8 mouse cellular contexts compared by ENCODE assay signal in the genomic region with DNA sequence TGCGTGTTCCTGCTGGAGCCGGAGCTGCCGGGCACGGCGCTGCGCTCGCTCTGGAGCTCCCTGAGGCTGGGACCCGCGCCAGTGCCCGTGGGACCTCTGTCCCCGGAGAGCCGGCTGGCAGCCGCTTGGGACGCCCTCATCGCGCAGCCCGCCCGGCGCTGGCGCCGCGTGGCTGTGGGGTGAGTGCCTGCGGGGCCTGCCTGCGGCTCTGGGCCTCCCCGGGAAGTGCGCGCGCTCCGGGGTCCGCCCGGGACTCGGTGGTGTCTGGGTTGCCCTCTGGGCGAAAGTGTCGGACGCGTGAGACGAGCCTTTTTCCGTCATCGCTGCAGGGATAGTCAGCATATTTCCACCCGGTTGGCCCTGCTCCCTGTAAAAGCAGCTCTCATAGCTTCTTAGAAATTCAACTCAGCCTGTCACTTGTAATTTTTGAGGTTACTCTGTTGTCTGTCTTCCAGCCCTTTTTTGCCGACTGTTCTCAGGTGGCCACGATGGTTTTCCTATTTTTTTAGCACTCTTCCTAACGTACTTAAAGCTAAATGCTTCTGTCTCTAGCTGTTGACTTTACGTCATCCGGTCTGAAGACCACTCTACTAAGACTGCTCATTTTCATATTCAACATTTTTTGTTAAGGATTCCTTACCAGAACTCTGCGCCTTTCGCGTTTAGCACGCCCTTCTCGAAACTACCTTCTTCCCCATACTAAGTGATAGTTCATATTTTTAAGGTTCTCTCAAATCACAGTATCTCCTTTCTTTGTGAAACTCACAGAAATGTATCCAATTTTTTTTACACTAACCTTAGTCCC. TPM values are rescaled to one million over a fixed set of nuclear protein-coding genes. Genes with fewer than 3 reads are reported as not detected.
DNase-seq lines count a peak whose midpoint lies in the region; ATAC-seq and TF ChIP-seq lines count a peak whose summit lies in the region.

No protein-coding gene starts in this region.

- H3K9me3 ChIP-seq in lung, postnatal 0 days (ENCODE audit: low read length) = no peaks in the 10 kb centered on the region
- H3K9me3 ChIP-seq in embryonic facial prominence, embryonic 10.5 days = no peaks in the 10 kb centered on the region
- no peaks in the 10 kb centered on the region for H3K9me3 ChIP-seq in neural tube, embryonic 14.5 days (ENCODE audit: control insufficient read depth, low read length)

- peak overlapping the region; percentile 87 for H3K4me3 ChIP-seq in lung, postnatal 0 days (ENCODE audit: low read depth, low read length)
- H3K4me3 ChIP-seq in embryonic facial prominence, embryonic 10.5 days = peak overlapping the region; percentile 91
- H3K4me3 ChIP-seq in neural tube, embryonic 14.5 days (ENCODE audit: low read depth, low read length) = peak overlapping the region; percentile 92

- peaks cover 7% of the 10 kb centered on the region; the same call in 1 of the 2 replicates for H3K4me1 ChIP-seq in lung, postnatal 0 days (ENCODE audit: insufficient read depth, low read depth, low read length)
- H3K4me1 ChIP-seq in embryonic facial prominence, embryonic 10.5 days = peaks cover 53% of the 10 kb centered on the region
- H3K4me1 ChIP-seq in neural tube, embryonic 14.5 days (ENCODE audit: control insufficient read depth, insufficient read depth, low read length) = 0 out of 2 replicates have a peak, but pooled peaks cover 6% of the 10 kb centered on the region

- peak overlapping the region; percentile 60 for H3K9ac ChIP-seq in lung, postnatal 0 days (replicated peaks; ENCODE audit: low read depth)
- H3K9ac ChIP-seq in neural tube, embryonic 14.5 days (replicated peaks; ENCODE audit: low read depth, low read length) = peak overlapping the region; percentile 88

- WGBS in lung, postnatal 0 days = under 1% methylated on average over 44 of the region's 50 CpGs
- WGBS in embryonic facial prominence, embryonic 10.5 days = 2% methylated on average over 50 of the region's 50 CpGs
- 2% methylated on average over 50 of the region's 50 CpGs for WGBS in neural tube, embryonic 14.5 days

- H3K27ac ChIP-seq in lung, postnatal 0 days (ENCODE audit: low read length) = peak overlapping the region; percentile 93
- peak overlapping the region; percentile 96 for H3K27ac ChIP-seq in embryonic facial prominence, embryonic 10.5 days (replicated peaks)
- peak overlapping the region; percentile 90 for H3K27ac ChIP-seq in neural tube, embryonic 14.5 days (ENCODE audit: low read depth, low read length)

- peak; percentile 43 for DNase-seq in lung, postnatal 0 days (ENCODE audit: low spot score)
- no peak for DNase-seq in lung, postnatal 25 days (ENCODE audit: low spot score)
- DNase-seq in embryonic facial prominence, embryonic 10.5 days (ENCODE audit: low spot score) = no peak
- no peak for DNase-seq in layer of hippocampus, postnatal 36 days
- DNase-seq in layer of hippocampus, adult 18-20 months (ENCODE audit: low spot score in 2 of 2) = no peak
- DNase-seq in frontal cortex, postnatal 25 days (ENCODE audit: low spot score in 2 of 2) = no peak

- peak overlapping the region; percentile 87 for H3K4me2 ChIP-seq in lung, postnatal 0 days (replicated peaks; ENCODE audit: low read depth, low read length)
- peak overlapping the region; percentile 54 for H3K4me2 ChIP-seq in neural tube, embryonic 14.5 days (ENCODE audit: low read depth, low read length)

- no peaks in the 10 kb centered on the region for H3K36me3 ChIP-seq in lung, postnatal 0 days (ENCODE audit: insufficient read depth, low read length)
- H3K36me3 ChIP-seq in embryonic facial prominence, embryonic 10.5 days (replicated peaks) = peaks cover 11% of the 10 kb centered on the region; the same call in 1 of the 2 replicates
- H3K36me3 ChIP-seq in neural tube, embryonic 14.5 days (ENCODE audit: control insufficient read depth, insufficient read depth, low read length) = no peaks in the 10 kb centered on the region

- no peak for TF ChIP-seq CTCF in lung, postnatal 0 days (IDR thresholded peaks at IDR 0.05)

- TF ChIP-seq EP300 in lung, postnatal 0 days (IDR thresholded peaks at IDR 0.05) = no peak

- no peaks in the 10 kb centered on the region for H3K27me3 ChIP-seq in lung, postnatal 0 days (replicated peaks; ENCODE audit: insufficient read depth, low read length)
- H3K27me3 ChIP-seq in embryonic facial prominence, embryonic 10.5 days (replicated peaks; ENCODE audit: low read depth, poor library complexity, severe bottlenecking) = no peaks in the 10 kb centered on the region
- H3K27me3 ChIP-seq in neural tube, embryonic 14.5 days (ENCODE audit: control insufficient read depth, insufficient read depth, low read length) = no peaks in the 10 kb centered on the region

- ATAC-seq in lung, postnatal 0 days = peak; percentile 63
- peak; percentile 20 for ATAC-seq in inflammation-experienced regulatory T-cells, adult 6 months
- peak; percentile 73 for ATAC-seq in neural tube, embryonic 14.5 days (ENCODE audit: low read depth)

RNA-seq across cellular contexts. Expression of a gene that starts 0.5 kb away (rescaled TPM):
- 26.6 and 26.7 TPM in 2 replicates for polyA plus RNA-seq in lung, postnatal 0 days (2015; fragmentation: Nextera tagmentation; extraction: Ambion mirVana)
- polyA plus RNA-seq in embryonic facial prominence, embryonic 10.5 days (2016; fragmentation: Nextera tagmentation; extraction: Ambion mirVana) = 45.0 and 46.5 TPM in 2 replicates
- polyA plus RNA-seq in inflammation-experienced regulatory T-cells, adult 6 months (2017; shearing (Covaris generic)) = 10 to 100 TPM in 2 of 3 experiments, 1 to 10 TPM in 1; 2.5 to 14.1 (median 10.8) TPM
- polyA plus RNA-seq in neural tube, embryonic 14.5 days (2014; fragmentation: Nextera tagmentation; extraction: Ambion mirVana) = 22.1 and 28.8 TPM in 2 replicates
- 10 to 100 TPM; 17.0 to 17.5 TPM for total RNA-seq in layer of hippocampus, postnatal 36 days (2021)
- 10 to 100 TPM; 16.4 to 16.9 TPM for total RNA-seq in layer of hippocampus, adult 18-20 months (2021)

Comparison
In these comparisons a context has a peak if more than half of its experiments do, and no peak if none do; other contexts are left out.
1. ATAC-seq: peak in every context shown above with its lines; median percentile 73 in neural tube, embryonic 14.5 days; 63 in lung, postnatal 0 days; 20 in inflammation-experienced regulatory T-cells, adult 6 months.